ENCODE assay signal across 10 mouse cellular contexts in genomic region chr6:136913384-136914126, GRCm38 (mm10). TPM values are rescaled to one million over a fixed set of nuclear protein-coding genes. Genes with fewer than 3 reads are reported as not detected.
A peak's percentile ranks its signal among the peaks of the same experiment; 100 is the strongest.
DNase-seq lines count a peak whose midpoint lies in the region; ATAC-seq lines count a peak whose summit lies in the region.
"Had no signal": no experiment of that assay in that cellular context is flagged by ENCODE, and none has a peak within 500 bp of the region (broad histone marks: within the 10 kb centered on the region; RNA-seq: fewer than 3 reads in every experiment).

No protein-coding gene starts in this region.

- 6% methylated on average over 18 of the region's 18 CpGs for WGBS in embryonic facial prominence, embryonic 15.5 days
- WGBS in limb, embryonic 10.5 days, result 18% methylated on average over 18 of the region's 18 CpGs
- WGBS in midbrain, embryonic 12.5 days, result 21% methylated on average over 18 of the region's 18 CpGs

- peak; percentile 26 for DNase-seq in adrenal gland, postnatal 25 days
- peak; percentile 59 to 62 for DNase-seq in heart, postnatal 10 days
- peak; percentile 75 for DNase-seq in limb, embryonic 10.5 days (ENCODE audit: low spot score)
- DNase-seq in thymus, postnatal 25 days, result no peak
- no peak for DNase-seq in spleen, postnatal 10 days (ENCODE audit: low spot score in 2 of 2)
- no peak for DNase-seq in cerebellum, postnatal 14 days

- ATAC-seq in embryonic facial prominence, embryonic 15.5 days (ENCODE audit: insufficient number of reproducible peaks, low FRiP score, low TSS enrichment, low read depth), result peak; percentile 75
- peak; percentile 54 for ATAC-seq in midbrain, embryonic 12.5 days (ENCODE audit: low FRiP score, low read depth)

- H3K4me2 ChIP-seq in embryonic facial prominence, embryonic 15.5 days (replicated peaks), result peak overlapping the region; percentile 43
- H3K4me2 ChIP-seq in midbrain, embryonic 12.5 days (replicated peaks), result peak overlapping the region; percentile 46

- H3K9ac ChIP-seq in embryonic facial prominence, embryonic 15.5 days, result no peak overlapping the region
- H3K9ac ChIP-seq in midbrain, embryonic 12.5 days (replicated peaks), result peak overlapping the region; percentile 20; the same call in 1 of the 2 replicates

- H3K27ac ChIP-seq in embryonic facial prominence, embryonic 15.5 days (replicated peaks), result peak overlapping the region; percentile 89
- peak overlapping the region; percentile 79 for H3K27ac ChIP-seq in limb, embryonic 10.5 days
- H3K27ac ChIP-seq in midbrain, embryonic 12.5 days (replicated peaks), result no peak overlapping the region

- no peaks in the 10 kb centered on the region for H3K36me3 ChIP-seq in embryonic facial prominence, embryonic 15.5 days
- H3K36me3 ChIP-seq in limb, embryonic 10.5 days, result no peaks in the 10 kb centered on the region
- no peaks in the 10 kb centered on the region for H3K36me3 ChIP-seq in midbrain, embryonic 12.5 days
- H3K36me3 ChIP-seq: G1E had no signal

- peak overlapping the region; percentile 16; the same call in 1 of the 2 replicates for H3K4me3 ChIP-seq in embryonic facial prominence, embryonic 15.5 days (replicated peaks)
- H3K4me3 ChIP-seq in limb, embryonic 10.5 days, result peak overlapping the region; percentile 35
- H3K4me3 ChIP-seq in midbrain, embryonic 12.5 days, result peak overlapping the region; percentile 9; the same call in 1 of the 2 replicates

- intact Hi-C loops in heart, postnatal 10 days (cut with DNase I), result no loop called here

- no peaks in the 10 kb centered on the region for H3K9me3 ChIP-seq in embryonic facial prominence, embryonic 15.5 days (replicated peaks)
- H3K9me3 ChIP-seq in limb, embryonic 10.5 days (replicated peaks), result no peaks in the 10 kb centered on the region
- H3K9me3 ChIP-seq in midbrain, embryonic 12.5 days, result no peaks in the 10 kb centered on the region
- H3K9me3 ChIP-seq: G1E had no signal

- peaks cover 33% of the 10 kb centered on the region for H3K4me1 ChIP-seq in embryonic facial prominence, embryonic 15.5 days
- H3K4me1 ChIP-seq in limb, embryonic 10.5 days, result peaks cover 25% of the 10 kb centered on the region
- peaks cover 6% of the 10 kb centered on the region for H3K4me1 ChIP-seq in midbrain, embryonic 12.5 days

- no peaks in the 10 kb centered on the region for H3K27me3 ChIP-seq in embryonic facial prominence, embryonic 15.5 days
- H3K27me3 ChIP-seq in limb, embryonic 10.5 days (ENCODE audit: low read depth, poor library complexity, severe bottlenecking), result no peaks in the 10 kb centered on the region
- H3K27me3 ChIP-seq in midbrain, embryonic 12.5 days, result no peaks in the 10 kb centered on the region

RNA-seq across cellular contexts. Expression of gene Erp27, which starts 8.4 kb away (rescaled TPM):
- total RNA-seq in adrenal gland, postnatal 25 days (2021), result not detected in 2 replicates
- 0.60 and 0.80 TPM in 2 replicates for polyA plus RNA-seq in embryonic facial prominence, embryonic 15.5 days (2015; fragmentation: Nextera tagmentation; extraction: Ambion mirVana)
- not detected for total RNA-seq in heart, postnatal 10 days (2021)
- 0.15 TPM in 1 of 2 replicates, not detected in the other for polyA plus RNA-seq in limb, embryonic 10.5 days (2016; fragmentation: Nextera tagmentation; extraction: Ambion mirVana)
- polyA plus RNA-seq in midbrain, embryonic 12.5 days (2016; fragmentation: Nextera tagmentation; extraction: Ambion mirVana), result not detected in 2 replicates
- total RNA-seq: hematopoietic stem cell, adult 5-6 weeks had no signal
- polyA plus RNA-seq: G1E had no signal

RNA-seq across cellular contexts. Expression of gene Pde6h, which starts 10.1 kb away (rescaled TPM):
- total RNA-seq in adrenal gland, postnatal 25 days (2021), result 0.39 TPM in 1 of 2 replicates, not detected in the other
- not detected in 2 replicates for polyA plus RNA-seq in embryonic facial prominence, embryonic 15.5 days (2015; fragmentation: Nextera tagmentation; extraction: Ambion mirVana)
- total RNA-seq in heart, postnatal 10 days (2021), result not detected
- not detected in 2 replicates for polyA plus RNA-seq in limb, embryonic 10.5 days (2016; fragmentation: Nextera tagmentation; extraction: Ambion mirVana)
- not detected in 2 replicates for polyA plus RNA-seq in midbrain, embryonic 12.5 days (2016; fragmentation: Nextera tagmentation; extraction: Ambion mirVana)
- total RNA-seq: hematopoietic stem cell, adult 5-6 weeks had no signal
- polyA plus RNA-seq: G1E had no signal

RNA-seq across cellular contexts. Expression of gene Arhgdib, which starts 28.1 kb away (rescaled TPM):
- total RNA-seq in adrenal gland, postnatal 25 days (2021), result 15.7 and 21.7 TPM in 2 replicates
- polyA plus RNA-seq in embryonic facial prominence, embryonic 15.5 days (2015; fragmentation: Nextera tagmentation; extraction: Ambion mirVana), result 140 and 145 TPM in 2 replicates
- 10 to 100 TPM; 37.4 to 45.4 TPM for total RNA-seq in heart, postnatal 10 days (2021)
- polyA plus RNA-seq in limb, embryonic 10.5 days (2016; fragmentation: Nextera tagmentation; extraction: Ambion mirVana), result 30.2 and 32.5 TPM in 2 replicates
- polyA plus RNA-seq in midbrain, embryonic 12.5 days (2016; fragmentation: Nextera tagmentation; extraction: Ambion mirVana), result 17.9 and 23.1 TPM in 2 replicates

RNA-seq across cellular contexts. Expression of gene Mgp, which starts 37.9 kb away (rescaled TPM):
- 77.2 and 83.9 TPM in 2 replicates for total RNA-seq in adrenal gland, postnatal 25 days (2021)
- 211 and 283 TPM in 2 replicates for polyA plus RNA-seq in embryonic facial prominence, embryonic 15.5 days (2015; fragmentation: Nextera tagmentation; extraction: Ambion mirVana)
- 100 to 1,000 TPM; 312 to 380 TPM for total RNA-seq in heart, postnatal 10 days (2021)
- 1.2 and 3.2 TPM in 2 replicates for polyA plus RNA-seq in limb, embryonic 10.5 days (2016; fragmentation: Nextera tagmentation; extraction: Ambion mirVana)
- 7.2 and 10.9 TPM in 2 replicates for polyA plus RNA-seq in midbrain, embryonic 12.5 days (2016; fragmentation: Nextera tagmentation; extraction: Ambion mirVana)
- total RNA-seq: hematopoietic stem cell, adult 5-6 weeks had no signal
- polyA plus RNA-seq: G1E had no signal

RNA-seq across cellular contexts. Expression of gene Art4, which starts 56.0 kb away (rescaled TPM):
- 5.3 and 5.4 TPM in 2 replicates for total RNA-seq in adrenal gland, postnatal 25 days (2021)
- polyA plus RNA-seq in embryonic facial prominence, embryonic 15.5 days (2015; fragmentation: Nextera tagmentation; extraction: Ambion mirVana), result 3.0 and 3.3 TPM in 2 replicates
- total RNA-seq in heart, postnatal 10 days (2021), result 10 to 100 TPM; 11.9 to 13.2 TPM
- 1.8 and 2.4 TPM in 2 replicates for polyA plus RNA-seq in limb, embryonic 10.5 days (2016; fragmentation: Nextera tagmentation; extraction: Ambion mirVana)
- 0.56 and 0.69 TPM in 2 replicates for polyA plus RNA-seq in midbrain, embryonic 12.5 days (2016; fragmentation: Nextera tagmentation; extraction: Ambion mirVana)

Comparison
In these comparisons a context has a peak if more than half of its experiments do, and no peak if none do; other contexts are left out.
1. DNase-seq: peak in adrenal gland, postnatal 25 days (single experiment), heart, postnatal 10 days (2 of 2) and limb, embryonic 10.5 days (single experiment); none in thymus, postnatal 25 days (single experiment), spleen, postnatal 10 days (0 of 2) and cerebellum, postnatal 14 days (0 of 2).
2. Peak in every context shown above with its lines, with median percentiles within 50 percentile points of each other: H3K4me3 ChIP-seq.